Mouse (Mus musculus): ENCODE data around the gene Eps8l2. TPM values are rescaled to one million over a fixed set of nuclear protein-coding genes. Genes with fewer than 3 reads are reported as not detected.

Gene Eps8l2
- polyA plus RNA-seq, 1 experiment from 2014 or later: 2.5 TPM

DNA sequence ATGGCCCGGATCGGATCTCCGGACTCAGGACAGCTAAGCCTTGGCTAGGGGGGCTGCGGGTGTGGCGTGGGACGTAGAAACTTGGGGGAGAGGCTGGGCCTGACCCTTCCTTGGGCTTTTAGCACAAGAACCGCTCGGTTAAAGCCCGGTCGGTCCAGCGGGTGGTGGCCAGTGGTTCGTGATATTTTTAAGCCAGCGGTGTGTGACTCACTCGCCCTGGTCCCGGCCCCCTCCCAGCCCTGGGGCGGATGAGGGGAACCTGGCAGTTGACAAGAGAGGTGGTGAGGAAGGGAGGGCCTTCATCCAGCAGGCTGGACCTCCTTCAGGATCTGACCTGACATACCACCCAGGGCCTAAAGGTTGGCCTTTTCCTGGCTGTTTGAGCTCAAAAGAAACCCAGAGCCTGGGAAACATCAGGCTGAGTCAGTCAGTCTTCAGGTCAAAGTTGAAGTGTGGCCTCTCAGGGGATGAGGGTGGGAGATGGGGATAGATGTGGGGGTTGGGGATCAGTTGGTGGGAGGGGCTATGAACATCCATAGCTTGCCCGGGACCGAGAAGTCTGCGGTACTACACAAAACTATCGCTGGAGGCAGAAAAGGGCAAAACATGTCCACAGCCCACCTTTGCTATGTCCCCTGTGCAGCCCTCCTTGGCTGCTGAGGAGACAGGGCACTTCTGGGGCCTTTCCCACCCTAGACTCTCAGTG lies 688 bp downstream of the Eps8l2 start:
- H3K36me3 ChIP-seq (ENCODE audit: control insufficient read depth, insufficient read depth, low read length): peaks cover 6% of the 10 kb centered on the region; the same call in 1 of the 2 replicates
- H3K9me3 ChIP-seq (ENCODE audit: control insufficient read depth, low read length): no peaks in the 10 kb centered on the region
- 48% methylated on average over 19 of the region's 20 CpGs for WGBS
- H3K4me1 ChIP-seq (ENCODE audit: control insufficient read depth, insufficient read depth, low read depth, low read length): peaks cover 3% of the 10 kb centered on the region; the same call in 1 of the 2 replicates
- H3K27ac ChIP-seq (ENCODE audit: low read depth, low read length): no peak overlapping the region
- H3K4me2 ChIP-seq (ENCODE audit: low read length): no peak overlapping the region; the same call in 1 of the 2 replicates
- no peak for ATAC-seq
- no peak overlapping the region for H3K4me3 ChIP-seq (ENCODE audit: low read length)
- H3K9ac ChIP-seq (ENCODE audit: low read depth, low read length): no peak overlapping the region; the same call in 1 of the 2 replicates
- no peaks in the 10 kb centered on the region for H3K27me3 ChIP-seq (replicated peaks; ENCODE audit: control insufficient read depth, insufficient read depth, low read length)

DNA sequence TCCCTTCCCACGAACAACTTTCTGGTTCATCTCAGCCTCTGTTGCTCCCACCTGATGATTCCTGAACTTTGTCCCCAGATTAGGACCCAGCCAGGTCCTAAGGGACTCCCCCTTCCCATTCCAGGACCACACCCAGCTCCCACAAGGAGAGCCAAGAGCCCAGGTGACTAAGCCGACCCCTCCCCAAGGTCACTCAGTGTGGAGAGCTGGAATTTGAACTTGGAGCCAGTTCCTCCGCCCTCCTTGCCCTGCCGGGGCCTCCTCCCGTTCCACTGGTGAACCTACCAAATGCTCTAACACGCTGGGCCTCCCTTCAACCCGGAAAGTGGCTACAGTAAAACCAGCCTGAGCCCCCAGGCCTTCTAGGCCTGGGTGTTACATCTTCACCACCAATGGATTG lies 1.3 kb downstream of the Eps8l2 start:
- ATAC-seq: no peak
- no peak overlapping the region for H3K4me3 ChIP-seq (ENCODE audit: low read length)
- 81% methylated on average over 7 of the region's 7 CpGs for WGBS

DNA sequence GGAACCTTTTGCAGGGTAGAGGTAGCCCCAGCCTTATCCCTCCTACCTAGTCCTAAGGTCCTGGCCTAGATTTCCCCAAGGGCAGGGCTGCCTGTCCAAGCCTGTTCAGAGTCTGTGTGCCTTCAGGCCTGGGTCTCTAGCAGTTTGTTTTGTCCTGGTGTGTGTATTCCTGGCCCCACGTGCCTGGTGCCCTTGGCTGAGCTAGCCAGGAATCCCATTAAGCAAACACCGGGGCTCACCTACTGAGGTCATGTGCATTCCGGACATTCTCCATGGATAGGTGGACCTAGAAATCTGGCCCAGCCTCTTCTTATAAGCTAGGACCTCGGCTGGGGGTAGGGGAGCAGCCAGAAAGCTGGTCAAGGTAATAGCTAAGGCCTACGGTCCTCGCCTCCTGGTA lies 1.8 kb downstream of the Eps8l2 start:
- WGBS: 84% methylated on average over 6 of the region's 6 CpGs
- Histone ChIP-seq H3K9ac (ENCODE audit: low read depth, low read length) (no peak overlapping the region), H3K4me1 (ENCODE audit: control insufficient read depth, insufficient read depth, low read depth, low read length) (peaks cover 3% of the 10 kb centered on the region; the same call in 1 of the 2 replicates), H3K27ac (ENCODE audit: low read depth, low read length) (no peak overlapping the region), H3K27me3 (replicated peaks; ENCODE audit: control insufficient read depth, insufficient read depth, low read length) (no peaks in the 10 kb centered on the region), H3K4me3 (ENCODE audit: low read length) (no peak overlapping the region), H3K4me2 (ENCODE audit: low read length) (no peak overlapping the region), H3K36me3 (ENCODE audit: control insufficient read depth, insufficient read depth, low read length) (peaks cover 6% of the 10 kb centered on the region; the same call in 1 of the 2 replicates), H3K9me3 (ENCODE audit: control insufficient read depth, low read length) (no peaks in the 10 kb centered on the region)
- ATAC-seq: no peak

More for the DNA sequence above, 1.3 kb downstream of the Eps8l2 start:
- no peak overlapping the region for H3K27ac ChIP-seq (ENCODE audit: low read depth, low read length)
- no peak overlapping the region for H3K9ac ChIP-seq (ENCODE audit: low read depth, low read length)
- peaks cover 6% of the 10 kb centered on the region; the same call in 1 of the 2 replicates for H3K36me3 ChIP-seq (ENCODE audit: control insufficient read depth, insufficient read depth, low read length)
- H3K4me2 ChIP-seq (ENCODE audit: low read length): no peak overlapping the region
- H3K27me3 ChIP-seq (replicated peaks; ENCODE audit: control insufficient read depth, insufficient read depth, low read length): no peaks in the 10 kb centered on the region
- H3K4me1 ChIP-seq (ENCODE audit: control insufficient read depth, insufficient read depth, low read depth, low read length): peaks cover 3% of the 10 kb centered on the region; the same call in 1 of the 2 replicates
- no peaks in the 10 kb centered on the region for H3K9me3 ChIP-seq (ENCODE audit: control insufficient read depth, low read length)

DNA sequence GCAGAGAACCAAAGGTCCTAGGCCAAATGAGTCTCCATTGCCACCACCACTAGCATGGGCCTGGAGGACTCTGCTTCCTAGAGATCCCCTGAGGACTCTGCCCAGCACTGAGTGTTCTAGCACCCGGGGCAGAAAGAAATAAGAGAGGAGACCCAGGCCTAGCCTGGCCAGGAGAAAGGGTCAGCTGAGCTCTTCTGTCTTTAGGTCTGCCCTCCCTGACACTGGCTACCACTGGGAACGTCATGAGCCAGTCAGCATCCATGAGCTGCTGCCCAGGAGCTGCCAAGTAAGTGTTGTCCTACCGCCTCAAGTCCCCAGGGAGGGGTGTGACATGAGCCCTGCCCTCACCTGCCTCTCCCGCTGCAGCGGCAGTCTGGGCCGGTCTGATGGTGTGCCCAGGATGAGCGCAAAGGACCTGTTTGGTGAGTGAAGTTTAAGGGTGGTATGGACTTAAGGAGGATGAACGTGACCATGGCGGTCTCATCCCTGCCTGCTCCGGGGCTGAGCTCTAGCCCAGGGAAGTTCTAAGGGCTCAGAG lies 3.1 kb downstream of the Eps8l2 start:
- Histone ChIP-seq H3K36me3 (ENCODE audit: control insufficient read depth, insufficient read depth, low read length) (0 out of 2 replicates have a peak, but pooled peaks cover 2% of the 10 kb centered on the region), H3K9ac (ENCODE audit: low read depth, low read length) (no peak overlapping the region), H3K27ac (ENCODE audit: low read depth, low read length) (no peak overlapping the region), H3K9me3 (ENCODE audit: control insufficient read depth, low read length) (no peaks in the 10 kb centered on the region), H3K27me3 (replicated peaks; ENCODE audit: control insufficient read depth, insufficient read depth, low read length) (no peaks in the 10 kb centered on the region), H3K4me2 (ENCODE audit: low read length) (no peak overlapping the region), H3K4me1 (ENCODE audit: control insufficient read depth, insufficient read depth, low read depth, low read length) (0 out of 2 replicates have a peak, but pooled peaks cover 3% of the 10 kb centered on the region), H3K4me3 (ENCODE audit: low read length) (no peak overlapping the region)
- ATAC-seq: no peak
- 82% methylated on average over 10 of the region's 10 CpGs for WGBS

DNA sequence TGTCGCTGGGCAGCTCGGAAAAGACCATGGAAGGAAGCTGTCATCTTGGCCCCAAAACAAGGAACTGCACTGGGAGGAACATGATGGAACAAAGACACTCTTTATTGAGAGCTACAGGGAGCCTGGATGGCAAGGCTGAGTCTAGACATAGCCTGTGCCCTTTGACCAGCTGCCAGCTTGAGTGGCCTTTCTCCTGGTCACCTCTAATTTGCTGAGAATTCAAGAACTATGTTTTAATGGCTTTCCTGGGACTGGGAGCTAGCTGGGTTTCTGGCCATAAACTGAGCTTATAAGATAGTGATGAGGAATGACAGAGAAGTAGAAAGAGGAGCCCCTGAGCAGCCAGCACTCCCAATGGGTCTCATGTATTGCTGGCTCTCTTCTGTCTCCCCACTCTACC lies 4.5 kb downstream of the Eps8l2 start:
- H3K4me2 ChIP-seq (ENCODE audit: low read length): no peak overlapping the region
- no peaks in the 10 kb centered on the region for H3K36me3 ChIP-seq (ENCODE audit: control insufficient read depth, insufficient read depth, low read length)
- H3K9me3 ChIP-seq (ENCODE audit: control insufficient read depth, low read length): no peaks in the 10 kb centered on the region
- no peak overlapping the region for H3K9ac ChIP-seq (ENCODE audit: low read depth, low read length)
- H3K27me3 ChIP-seq (replicated peaks; ENCODE audit: control insufficient read depth, insufficient read depth, low read length): no peaks in the 10 kb centered on the region
- no peak for ATAC-seq
- no peak overlapping the region for H3K27ac ChIP-seq (ENCODE audit: low read depth, low read length)
- WGBS: 76% methylated on average over 2 of the region's 2 CpGs
- H3K4me1 ChIP-seq (ENCODE audit: control insufficient read depth, insufficient read depth, low read depth, low read length): 0 out of 2 replicates have a peak, but pooled peaks cover 3% of the 10 kb centered on the region
- H3K4me3 ChIP-seq (ENCODE audit: low read length): no peak overlapping the region

DNA sequence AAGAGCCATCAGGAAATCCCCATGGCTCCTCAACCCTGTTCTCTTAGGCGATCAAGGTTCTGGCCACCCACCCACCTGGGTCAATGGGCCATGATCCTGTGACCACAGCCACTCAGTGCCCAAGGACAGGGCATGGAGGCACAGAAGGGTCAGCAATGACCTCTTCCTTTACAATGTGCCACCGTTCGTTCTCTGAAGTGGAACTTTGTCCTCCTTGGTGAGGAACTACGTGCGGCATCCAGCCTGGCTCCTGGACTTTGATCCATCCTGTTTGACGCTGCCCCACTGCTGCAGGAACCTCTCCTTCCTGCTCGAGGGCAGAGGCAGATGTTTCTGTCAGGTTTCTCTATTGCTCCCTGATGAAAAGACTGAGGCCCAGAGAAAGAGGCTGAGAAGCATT lies 5.0 kb downstream of the Eps8l2 start:
- WGBS: 73% methylated on average over 7 of the region's 7 CpGs
- H3K4me1 ChIP-seq (ENCODE audit: control insufficient read depth, insufficient read depth, low read depth, low read length): 0 out of 2 replicates have a peak, but pooled peaks cover 1% of the 10 kb centered on the region
- ATAC-seq: no peak

DNA sequence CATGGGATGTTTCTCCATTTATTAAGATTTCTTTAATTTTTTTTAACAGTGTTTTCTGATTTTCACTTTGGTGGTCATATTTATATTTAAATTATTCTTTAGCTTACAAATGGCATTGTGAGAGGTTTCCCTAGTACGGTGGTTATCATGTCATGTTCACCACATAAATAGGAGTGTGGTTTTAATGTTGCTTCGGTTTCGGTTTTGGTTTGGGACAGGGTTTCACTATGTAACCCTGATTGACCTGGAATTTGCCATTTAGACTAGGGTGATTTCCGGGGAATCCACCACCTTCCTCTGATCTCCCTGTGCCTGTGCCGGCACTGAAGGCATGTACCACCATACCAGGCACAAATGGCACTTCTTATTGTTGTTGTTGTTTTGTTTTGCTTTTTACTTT lies 6.1 kb downstream of the Eps8l2 start:
- no peak overlapping the region for H3K9ac ChIP-seq (ENCODE audit: low read depth, low read length)
- H3K9me3 ChIP-seq (ENCODE audit: control insufficient read depth, low read length): no peaks in the 10 kb centered on the region
- H3K4me2 ChIP-seq (ENCODE audit: low read length): no peak overlapping the region
- no peak for ATAC-seq
- no peak overlapping the region for H3K4me3 ChIP-seq (ENCODE audit: low read length)
- no peaks in the 10 kb centered on the region for H3K36me3 ChIP-seq (ENCODE audit: control insufficient read depth, insufficient read depth, low read length)
- no peaks in the 10 kb centered on the region for H3K4me1 ChIP-seq (ENCODE audit: control insufficient read depth, insufficient read depth, low read depth, low read length)
- 94% methylated on average over 5 of the region's 5 CpGs for WGBS
- no peak overlapping the region for H3K27ac ChIP-seq (ENCODE audit: low read depth, low read length)
- H3K27me3 ChIP-seq (replicated peaks; ENCODE audit: control insufficient read depth, insufficient read depth, low read length): no peaks in the 10 kb centered on the region

More for the DNA sequence above, 5.0 kb downstream of the Eps8l2 start:
- Histone ChIP-seq H3K27me3 (replicated peaks; ENCODE audit: control insufficient read depth, insufficient read depth, low read length) (no peaks in the 10 kb centered on the region), H3K9ac (ENCODE audit: low read depth, low read length) (no peak overlapping the region), H3K4me2 (ENCODE audit: low read length) (no peak overlapping the region), H3K27ac (ENCODE audit: low read depth, low read length) (no peak overlapping the region), H3K36me3 (ENCODE audit: control insufficient read depth, insufficient read depth, low read length) (no peaks in the 10 kb centered on the region), H3K4me3 (ENCODE audit: low read length) (no peak overlapping the region), H3K9me3 (ENCODE audit: control insufficient read depth, low read length) (no peaks in the 10 kb centered on the region)

DNA sequence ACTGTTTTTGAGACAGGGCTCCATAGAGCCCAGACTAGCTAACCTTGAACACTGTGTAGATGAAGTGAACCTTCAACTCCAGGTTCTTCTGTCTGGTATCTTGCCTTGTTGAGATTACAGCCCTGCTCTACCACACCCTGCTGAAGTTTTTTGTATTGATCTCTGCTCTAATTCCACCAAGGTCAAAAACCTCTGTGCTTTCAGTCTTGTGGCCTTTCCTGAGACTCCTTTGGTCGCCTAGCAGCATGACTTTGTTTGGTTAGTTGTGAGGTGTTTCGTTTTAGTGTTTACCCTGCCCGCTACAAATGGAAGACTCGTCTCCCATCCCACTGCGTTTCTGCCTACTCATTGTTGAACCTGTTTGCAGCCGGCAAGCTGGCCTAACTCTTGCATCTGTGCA lies 12.4 kb downstream of the Eps8l2 start:
- 82% methylated on average over 6 of the region's 6 CpGs for WGBS
- ATAC-seq: no peak
- no peaks in the 10 kb centered on the region for H3K36me3 ChIP-seq (ENCODE audit: control insufficient read depth, insufficient read depth, low read length)

DNA sequence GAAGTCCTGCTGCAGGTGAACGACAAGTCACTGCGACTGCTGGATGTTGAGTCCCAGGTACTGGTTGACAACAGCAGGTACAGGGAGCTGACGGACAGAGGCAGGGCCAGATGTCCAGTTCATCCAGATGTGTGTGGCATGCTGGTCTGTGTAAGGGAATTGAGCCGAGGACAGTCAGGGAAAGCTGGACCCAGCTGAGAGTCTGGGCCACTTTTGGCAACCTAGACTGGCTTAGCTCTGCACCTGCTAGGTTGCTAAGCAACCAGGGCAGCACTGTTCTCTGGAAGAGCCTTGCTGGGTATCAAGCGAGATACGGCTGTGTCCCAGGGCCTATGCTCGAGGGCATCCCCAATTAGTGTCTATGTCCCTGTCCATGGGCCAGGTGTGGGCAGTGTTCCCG lies 16.4 kb downstream of the Eps8l2 start:
- H3K9ac ChIP-seq (ENCODE audit: low read depth, low read length): peak overlapping the region; percentile 38
- peak; percentile 83 for ATAC-seq
- no peak overlapping the region for H3K27ac ChIP-seq (ENCODE audit: low read depth, low read length)
- no peaks in the 10 kb centered on the region for H3K36me3 ChIP-seq (ENCODE audit: control insufficient read depth, insufficient read depth, low read length)
- H3K4me1 ChIP-seq (ENCODE audit: control insufficient read depth, insufficient read depth, low read depth, low read length): peaks cover 11% of the 10 kb centered on the region; the same call in 1 of the 2 replicates
- no peaks in the 10 kb centered on the region for H3K9me3 ChIP-seq (ENCODE audit: control insufficient read depth, low read length)
- no peak overlapping the region for H3K4me2 ChIP-seq (ENCODE audit: low read length)
- H3K4me3 ChIP-seq (ENCODE audit: low read length): no peak overlapping the region
- no peaks in the 10 kb centered on the region for H3K27me3 ChIP-seq (replicated peaks; ENCODE audit: control insufficient read depth, insufficient read depth, low read length)
- 61% methylated on average over 8 of the region's 8 CpGs for WGBS

More for the DNA sequence above, 12.4 kb downstream of the Eps8l2 start:
- Histone ChIP-seq H3K4me2 (ENCODE audit: low read length) (no peak overlapping the region), H3K27ac (ENCODE audit: low read depth, low read length) (no peak overlapping the region), H3K27me3 (replicated peaks; ENCODE audit: control insufficient read depth, insufficient read depth, low read length) (no peaks in the 10 kb centered on the region), H3K4me1 (ENCODE audit: control insufficient read depth, insufficient read depth, low read depth, low read length) (peaks cover 11% of the 10 kb centered on the region; the same call in 1 of the 2 replicates), H3K9me3 (ENCODE audit: control insufficient read depth, low read length) (no peaks in the 10 kb centered on the region), H3K4me3 (ENCODE audit: low read length) (no peak overlapping the region), H3K9ac (ENCODE audit: low read depth, low read length) (no peak overlapping the region)

All from hindbrain, embryonic 16.5 days (tissue).